Mouse (Mus musculus) brain, embryonic 14.5 days (tissue): Measurements from ENCODE around the gene Csrp2.

Experiments
- CTCF ChIP-seq: fragments of 200-500 bp; IDR thresholded peaks from 2 replicates; pipeline ENCODE4 v1.5.1; 2012; ENCODE audit warnings: inconsistent platforms, mild to moderate bottlenecking, moderate library complexity, borderline replicate concordance; ENCODE audit not compliant: insufficient read depth, insufficient read length; ENCODE audit errors: extremely low read depth
- POLR2A ChIP-seq: fragments of 200-500 bp; IDR thresholded peaks from 2 replicates; pipeline ENCODE4 v1.6.1; 2012; ENCODE audit warnings: mild to moderate bottlenecking, inconsistent platforms, borderline replicate concordance; ENCODE audit not compliant: poor library complexity, insufficient read depth, insufficient read length, severe bottlenecking; ENCODE audit errors: extremely low read depth

- TF ChIP-seq POLR2A (no peak), CTCF (no peak)
Observed at GRCm38 (mm10) chr10:110986682-110987081, 67.1 kb downstream of the Csrp2 start.
